Mouse (Mus musculus) lung, embryonic 14.5 days (tissue): ENCODE data around the gene Ubap1. TPM values are rescaled to one million over a fixed set of nuclear protein-coding genes. Genes with fewer than 3 reads are reported as not detected.

Source experiments
- ATAC-seq: fragments of 200-750 bp; cut with Nextera tagmentation; 2 replicates; pipeline ENCODE4 v1.8.0; 2017; ENCODE audit warnings: mild to moderate bottlenecking, moderate TSS enrichment, moderate library complexity; ENCODE audit not compliant: insufficient read depth
- DNase-seq: peaks from one replicate; pipeline ENCODE4 v3.0.0-alpha.2; 2015
- H3K27ac ChIP-seq: fragments of 300-500 bp; sonication (generic); 2 replicates; pipeline ENCODE4 v1.5.1; 2014; ENCODE audit warnings: low read depth, mild to moderate bottlenecking, moderate library complexity
- H3K27me3 ChIP-seq: fragments of 300-500 bp; sonication (generic); 2 replicates; pipeline ENCODE4 v1.6.1; 2014; ENCODE audit warnings: low read length, control low read depth; ENCODE audit not compliant: insufficient read depth
- H3K36me3 ChIP-seq: fragments of 300-500 bp; sonication (generic); 2 replicates; pipeline ENCODE4 v1.6.1; 2014; ENCODE audit warnings: control low read depth; ENCODE audit not compliant: insufficient read depth
- H3K4me1 ChIP-seq: fragments of 300-500 bp; sonication (generic); 2 replicates; pipeline ENCODE4 v1.6.1; 2014; ENCODE audit warnings: antibody characterized with exemption, control low read depth; ENCODE audit not compliant: insufficient read depth
- H3K4me2 ChIP-seq: fragments of 300-500 bp; sonication (generic); 2 replicates; pipeline ENCODE4 v1.6.1; 2014; ENCODE audit warnings: mild to moderate bottlenecking
- H3K4me3 ChIP-seq: fragments of 300-500 bp; sonication (generic); 2 replicates; pipeline ENCODE4 v1.5.1; 2014; ENCODE audit warnings: low read depth, low read length
- H3K9ac ChIP-seq: fragments of 300-500 bp; sonication (generic); 2 replicates; pipeline ENCODE4 v1.6.1; 2014
- H3K9me3 ChIP-seq: fragments of 300-500 bp; sonication (generic); 2 replicates; pipeline ENCODE4 v1.6.1; 2016; ENCODE audit warnings: low read depth, low read length, control low read depth
- CTCF ChIP-seq: IDR thresholded peaks from 2 replicates; pipeline ENCODE4 v1.5.1; 2016; ENCODE audit warnings: antibody characterized with exemption, low read depth
- WGBS: fragments of 180-500 bp; shearing (Covaris S2); extraction: QIAGEN DNeasy Blood & Tissue Kit; methylation state at CpG from one replicate; pipeline ENCODE4 v1.1.7; 2014; 5-methylcytosine and 5-hydroxymethylcytosine counted together
- polyA plus RNA-seq: library from polyadenylated mRNA; unstranded; fragments of >200 nt; fragmentation: Nextera tagmentation; extraction: Ambion mirVana; gene quantifications from 2 replicates; pipeline ENCODE4 v1.2.1, GENCODE M21; 2014

The Ubap1 gene
- polyA plus RNA-seq, 1 experiment from 2014 or later = 47.7 TPM

DNA sequence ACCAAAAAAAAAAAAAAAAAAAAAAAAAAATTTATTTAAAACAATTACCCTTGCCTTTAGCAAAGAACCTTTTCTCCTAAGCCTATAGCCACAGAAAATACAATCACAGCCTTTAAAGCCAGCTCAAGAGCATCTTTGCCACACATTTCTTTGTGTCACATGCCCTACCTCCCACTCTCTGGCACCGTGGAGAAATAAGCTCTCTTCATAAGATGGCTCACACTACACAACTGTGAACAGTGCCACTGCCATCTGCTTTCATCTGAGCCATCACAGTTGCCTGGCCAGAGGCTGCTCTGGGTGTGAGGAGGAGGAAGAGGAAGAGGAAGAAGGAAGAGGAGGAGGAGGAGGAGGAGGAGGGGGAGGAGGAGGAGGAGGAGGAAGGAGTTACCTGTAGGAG is 60.5 kb downstream of the Ubap1 start:
- WGBS = 90% methylated on average over 1 of the region's 1 CpGs
- ATAC-seq = no peak
- no peaks in the 10 kb centered on the region for H3K9me3 ChIP-seq
- no peak for TF ChIP-seq CTCF
- DNase-seq = no peak
- peaks cover 17% of the 10 kb centered on the region; the same call in 1 of the 2 replicates for H3K36me3 ChIP-seq
- H3K4me2 ChIP-seq = no peak overlapping the region
- H3K9ac ChIP-seq = no peak overlapping the region
- H3K4me1 ChIP-seq = no peaks in the 10 kb centered on the region
- no peaks in the 10 kb centered on the region for H3K27me3 ChIP-seq
- H3K4me3 ChIP-seq = no peak overlapping the region
- no peak overlapping the region for H3K27ac ChIP-seq

DNA sequence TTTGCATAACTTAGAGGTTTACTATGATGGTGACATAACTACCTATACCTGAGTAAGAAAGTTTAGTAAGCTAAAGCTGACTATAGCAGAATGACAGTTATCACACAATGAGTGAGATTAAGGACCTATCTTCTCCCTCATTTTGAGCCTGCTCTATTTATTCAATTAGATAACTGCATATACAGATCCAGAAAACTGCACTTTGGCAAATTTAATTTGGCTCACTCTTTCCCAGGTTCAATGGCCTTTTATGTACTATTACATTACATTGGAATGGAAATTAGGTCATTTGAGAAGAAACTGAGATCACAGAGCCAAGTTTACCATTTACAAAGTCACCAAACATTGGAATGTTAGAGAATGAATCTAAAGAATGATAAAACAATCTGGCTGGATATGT is 68.2 kb downstream of the Ubap1 start:
- no peak overlapping the region for H3K27ac ChIP-seq
- no peak for ATAC-seq
- no peak overlapping the region for H3K4me2 ChIP-seq
- H3K4me3 ChIP-seq = no peak overlapping the region
- no peaks in the 10 kb centered on the region for H3K4me1 ChIP-seq
- no peak for TF ChIP-seq CTCF
- H3K27me3 ChIP-seq = no peaks in the 10 kb centered on the region
- DNase-seq = no peak
- H3K9ac ChIP-seq = no peak overlapping the region
- no peaks in the 10 kb centered on the region for H3K9me3 ChIP-seq
- H3K36me3 ChIP-seq = 0 out of 2 replicates have a peak, but pooled peaks cover 8% of the 10 kb centered on the region

DNA sequence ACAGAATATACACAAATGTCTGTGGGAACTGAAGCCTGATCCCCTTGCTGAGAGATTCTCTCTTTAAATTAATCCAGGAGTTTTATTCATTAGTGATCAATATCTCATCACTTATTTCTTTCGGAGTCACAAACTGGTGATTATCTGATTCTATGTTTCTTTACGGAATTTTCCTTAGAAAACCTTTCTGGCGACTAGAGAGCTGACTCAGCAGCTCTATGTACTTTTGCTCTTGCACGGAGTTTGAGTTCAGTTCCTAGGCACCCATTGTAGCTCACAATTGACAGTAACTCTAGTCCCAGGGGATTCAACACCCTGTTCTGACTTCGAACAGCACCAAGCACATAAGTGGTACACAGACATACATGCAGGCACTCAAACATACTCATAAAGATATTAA is 90.1 kb downstream of the Ubap1 start:
- Histone ChIP-seq H3K27me3 (no peaks in the 10 kb centered on the region), H3K4me1 (no peaks in the 10 kb centered on the region), H3K27ac (no peak overlapping the region), H3K4me2 (no peak overlapping the region), H3K36me3 (no peaks in the 10 kb centered on the region), H3K4me3 (no peak overlapping the region), H3K9me3 (no peaks in the 10 kb centered on the region), H3K9ac (no peak overlapping the region)
- ATAC-seq (no peak), DNase-seq (no peak)
- TF ChIP-seq CTCF = no peak
- WGBS = 83% methylated on average over 5 of the region's 5 CpGs

Other genes starting within 250 kb of the Ubap1 start
- 27.2 and 32.4 TPM in 2 replicates for gene Nol6, start 224.5 kb upstream of the Ubap1 start, polyA plus RNA-seq
- gene Ube2r2, start 213.3 kb upstream of the Ubap1 start, polyA plus RNA-seq = 89.5 and 92.5 TPM in 2 replicates
- gene Ubap2, start 73.9 kb upstream of the Ubap1 start, polyA plus RNA-seq = 60.8 and 72.0 TPM in 2 replicates
- 47.1 and 53.5 TPM in 2 replicates for gene Dcaf12, start 34.1 kb upstream of the Ubap1 start, polyA plus RNA-seq
- gene Kif24, start 115.9 kb downstream of the Ubap1 start, polyA plus RNA-seq = 8.1 and 8.6 TPM in 2 replicates
- gene Nudt2, start 116.2 kb downstream of the Ubap1 start, polyA plus RNA-seq = 55.1 and 59.7 TPM in 2 replicates
- gene AI464131, start 154.1 kb downstream of the Ubap1 start, polyA plus RNA-seq = 3.3 and 3.6 TPM in 2 replicates
- gene 1110017D15Rik, start 168.3 kb downstream of the Ubap1 start, polyA plus RNA-seq = 0.46 and 0.92 TPM in 2 replicates
- 2.0 and 3.3 TPM in 2 replicates for gene Fam219a, start 220.5 kb downstream of the Ubap1 start, polyA plus RNA-seq
- 2.7 and 3.1 TPM in 2 replicates for gene Dnaic1, start 220.8 kb downstream of the Ubap1 start, polyA plus RNA-seq